Mouse (Mus musculus) heart, postnatal 0 days (tissue): ENCODE measurements around the gene Camkmt. TPM values are rescaled to one million over a fixed set of nuclear protein-coding genes. Genes with fewer than 3 reads are reported as not detected.

Source experiments
- ATAC-seq: fragments of 200-750 bp; cut with Nextera tagmentation; 2 replicates; pipeline ENCODE4 v1.8.0; 2017; ENCODE audit warnings: low read depth, moderate number of reproducible peaks, moderate library complexity; ENCODE audit not compliant: insufficient read depth
- DNase-seq: peaks from one replicate; pipeline ENCODE4 v3.0.0-alpha.2; 2016; ENCODE audit warnings: low spot score
- H3K27ac ChIP-seq: fragments of 300-500 bp; sonication (generic); 2 replicates; pipeline ENCODE4 v1.5.1; 2014; ENCODE audit warnings: low read depth, mild to moderate bottlenecking
- H3K27me3 ChIP-seq: fragments of 300-500 bp; sonication (generic); 2 replicates; pipeline ENCODE4 v1.6.1; 2014; ENCODE audit warnings: low read length, mixed read lengths; ENCODE audit not compliant: control insufficient read depth, insufficient read depth
- H3K36me3 ChIP-seq: fragments of 300-500 bp; sonication (generic); replicated peaks from 2 replicates; pipeline ENCODE4 v1.6.1; 2014; ENCODE audit warnings: low read length, mixed read lengths; ENCODE audit not compliant: control insufficient read depth, insufficient read depth
- H3K4me1 ChIP-seq: fragments of 300-500 bp; sonication (generic); 2 replicates; pipeline ENCODE4 v1.6.1; 2014; ENCODE audit warnings: antibody characterized with exemption; ENCODE audit not compliant: control insufficient read depth, insufficient read depth
- H3K4me2 ChIP-seq: fragments of 300-500 bp; sonication (generic); 2 replicates; pipeline ENCODE4 v1.6.1; 2014; ENCODE audit warnings: low read depth, mild to moderate bottlenecking, low read length, moderate library complexity
- H3K4me3 ChIP-seq: fragments of 300-500 bp; sonication (generic); 2 replicates; pipeline ENCODE4 v1.5.1; 2014; ENCODE audit warnings: low read depth, low read length
- H3K9ac ChIP-seq: fragments of 300-500 bp; sonication (generic); replicated peaks from 2 replicates; pipeline ENCODE4 v1.6.1; 2014; ENCODE audit warnings: low read depth, low read length, mixed read lengths
- H3K9me3 ChIP-seq: fragments of 300-500 bp; sonication (generic); replicated peaks from 2 replicates; pipeline ENCODE4 v1.6.1; 2016; ENCODE audit warnings: low read length; ENCODE audit not compliant: control insufficient read depth
- CTCF ChIP-seq: IDR thresholded peaks from 2 replicates; pipeline ENCODE4 v1.5.1; 2016; ENCODE audit warnings: antibody characterized with exemption, control low read depth, low read depth
- EP300 ChIP-seq: IDR thresholded peaks from 2 replicates; pipeline ENCODE4 v1.6.1; 2016; ENCODE audit warnings: antibody characterized with exemption, low read depth
- WGBS: fragments of 180-500 bp; shearing (Covaris S2); extraction: QIAGEN DNeasy Blood & Tissue Kit; methylation state at CpG from one replicate; pipeline ENCODE4 v1.1.7; 2014; 5-methylcytosine and 5-hydroxymethylcytosine counted together
- polyA plus RNA-seq: library from polyadenylated mRNA; unstranded; fragments of >200 nt; fragmentation: Nextera tagmentation; extraction: Ambion mirVana; gene quantifications from 2 replicates; pipeline ENCODE4 v1.2.1, GENCODE M21; 2015
- total RNA-seq: library from RNA; depleted of rRNA; stranded (reverse); fragments of >200 nt; gene quantifications from 2 replicates; pipeline ENCODE4 v1.2.3, GENCODE M21; 2014; ENCODE audit warnings: low replicate concordance

Camkmt gene
- total and polyA plus RNA-seq, 2 experiments from 2014 or later, result 1.7 to 3.4 TPM

DNA sequence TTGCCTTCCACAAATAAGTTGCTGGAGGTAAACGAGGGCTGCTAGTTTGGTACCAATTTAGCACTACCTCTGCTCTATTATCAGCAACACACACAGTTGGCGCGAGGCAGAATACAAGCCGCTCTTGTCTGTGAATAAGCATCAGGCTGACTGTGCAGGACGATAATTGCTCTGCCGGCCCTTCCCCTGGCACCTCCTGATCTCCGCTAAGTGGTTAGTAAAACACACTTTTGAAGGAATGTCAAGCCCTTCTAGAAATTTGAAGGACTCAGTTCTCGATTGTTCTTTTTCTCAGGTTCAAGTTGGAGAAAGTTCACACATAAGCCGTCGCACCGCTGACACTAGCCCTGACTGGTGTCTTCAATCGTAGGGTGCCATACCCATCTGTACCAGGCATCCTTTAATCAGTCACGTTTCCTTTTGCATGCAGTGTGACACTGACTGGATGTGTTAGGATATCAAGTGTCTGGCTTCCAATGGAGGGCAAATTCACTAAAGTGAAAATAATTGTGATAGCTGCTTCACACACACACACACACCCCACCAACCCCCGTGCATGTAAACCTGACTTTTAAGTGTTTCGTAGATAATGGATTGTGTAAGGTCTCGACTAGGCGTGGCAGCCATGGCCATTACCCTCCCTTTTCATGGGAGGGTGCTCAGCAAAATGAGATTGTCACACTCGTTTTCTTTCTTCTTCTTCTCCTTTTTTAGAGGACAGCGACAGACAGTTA is 283.9 kb downstream of the Camkmt start:
- Histone ChIP-seq H3K9me3 (no peaks in the 10 kb centered on the region), H3K36me3 (no peaks in the 10 kb centered on the region), H3K27ac (no peak overlapping the region), H3K4me2 (no peak overlapping the region), H3K4me3 (no peak overlapping the region), H3K4me1 (peaks cover 8% of the 10 kb centered on the region; the same call in 1 of the 2 replicates), H3K9ac (no peak overlapping the region), H3K27me3 (no peaks in the 10 kb centered on the region)
- TF ChIP-seq EP300, result no peak
- no peak for TF ChIP-seq CTCF
- WGBS, result 58% methylated on average over 19 of the region's 19 CpGs
- ATAC-seq (no peak), DNase-seq (no peak)

- 61% methylated on average over 8 of the region's 8 CpGs for WGBS
- peak overlapping the region; percentile 13; the same call in 1 of the 2 replicates for H3K4me2 ChIP-seq
- DNase-seq (no peak), ATAC-seq (no peak)
- no peaks in the 10 kb centered on the region for H3K36me3 ChIP-seq
- no peak overlapping the region for H3K27ac ChIP-seq
- H3K9me3 ChIP-seq, result no peaks in the 10 kb centered on the region
- no peak overlapping the region for H3K9ac ChIP-seq
- TF ChIP-seq EP300 (no peak), CTCF (no peak)
- no peaks in the 10 kb centered on the region for H3K27me3 ChIP-seq
- no peak overlapping the region for H3K4me3 ChIP-seq
- peaks cover 8% of the 10 kb centered on the region; the same call in 1 of the 2 replicates for H3K4me1 ChIP-seq
These were observed 284.5 kb downstream of the Camkmt start for GRCm38 (mm10) chr17:85374834-85375176.

- no peak for ATAC-seq
- H3K4me2 ChIP-seq, result no peak overlapping the region
These were observed 285.2 kb downstream of the Camkmt start for GRCm38 (mm10) chr17:85375523-85375922.

GRCm38 (mm10) chr17:85377496-85377895 is 287.1 kb downstream of the Camkmt start:
- Histone ChIP-seq H3K27ac (no peak overlapping the region), H3K9me3 (no peaks in the 10 kb centered on the region), H3K36me3 (no peaks in the 10 kb centered on the region), H3K4me2 (no peak overlapping the region), H3K4me1 (peaks cover 8% of the 10 kb centered on the region; the same call in 1 of the 2 replicates), H3K27me3 (no peaks in the 10 kb centered on the region), H3K4me3 (no peak overlapping the region), H3K9ac (no peak overlapping the region)
- ATAC-seq (no peak), DNase-seq (peak; percentile 58)
- TF ChIP-seq EP300 (no peak), CTCF (no peak)
- WGBS, result 47% methylated on average over 8 of the region's 8 CpGs

More at GRCm38 (mm10) chr17:85375523-85375922, 285.2 kb downstream of the Camkmt start:
- Histone ChIP-seq H3K4me3 (no peak overlapping the region), H3K9ac (no peak overlapping the region), H3K36me3 (no peaks in the 10 kb centered on the region), H3K27ac (no peak overlapping the region), H3K4me1 (peaks cover 8% of the 10 kb centered on the region; the same call in 1 of the 2 replicates), H3K27me3 (no peaks in the 10 kb centered on the region), H3K9me3 (no peaks in the 10 kb centered on the region)
- 41% methylated on average over 10 of the region's 10 CpGs for WGBS
- no peak for TF ChIP-seq CTCF
- TF ChIP-seq EP300, result no peak
- DNase-seq, result no peak

DNA sequence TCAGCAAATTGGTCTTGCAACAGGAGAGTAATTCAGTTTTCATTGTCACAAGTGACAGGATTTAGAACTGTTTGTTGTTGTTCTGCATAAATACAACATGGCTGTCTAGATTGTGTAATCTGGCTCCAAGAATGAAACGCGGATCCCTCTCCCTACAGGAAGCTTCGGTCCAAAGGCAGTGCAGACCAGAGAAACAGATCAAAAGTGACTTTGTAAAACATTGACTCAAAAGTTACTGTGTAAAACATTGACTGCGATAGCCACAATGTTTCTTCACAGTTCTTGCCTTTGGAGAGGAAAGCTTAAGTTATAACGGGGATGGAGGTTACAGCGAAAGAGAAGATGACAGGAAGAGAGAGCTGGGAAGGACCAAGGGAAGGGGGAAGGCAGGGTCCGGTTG is 288.7 kb downstream of the Camkmt start:
- no peak overlapping the region for H3K9ac ChIP-seq
- H3K4me3 ChIP-seq, result no peak overlapping the region
- no peak for TF ChIP-seq CTCF
- TF ChIP-seq EP300, result no peak
- H3K4me1 ChIP-seq, result peaks cover 8% of the 10 kb centered on the region; the same call in 1 of the 2 replicates
- no peaks in the 10 kb centered on the region for H3K27me3 ChIP-seq
- WGBS, result 85% methylated on average over 7 of the region's 7 CpGs
- no peak for ATAC-seq
- no peaks in the 10 kb centered on the region for H3K9me3 ChIP-seq
- no peak overlapping the region for H3K4me2 ChIP-seq
- no peaks in the 10 kb centered on the region for H3K36me3 ChIP-seq
- DNase-seq, result no peak
- no peak overlapping the region for H3K27ac ChIP-seq
